ENCODE assay signal across 24 mouse cellular contexts in genomic region chr6:92526212-92526611, GRCm38 (mm10).
DNase-seq lines count a peak whose midpoint lies in the region; ATAC-seq and TF ChIP-seq lines count a peak whose summit lies in the region.
"Had no signal": no experiment of that assay in that cellular context is flagged by ENCODE, and none has a peak within 500 bp of the region (broad histone marks: within the 10 kb centered on the region; RNA-seq: fewer than 3 reads in every experiment).

No protein-coding gene starts in this region.

- intact Hi-C loops in left cerebral cortex, adult 2 months (cut with DNase I), result no loop called here

- DNase-seq in lung, embryonic 14.5 days, result peak; percentile 8
- no peak for DNase-seq in lung, postnatal 10 days
- no peak for DNase-seq in stomach, postnatal 0 days (ENCODE audit: low spot score)
- DNase-seq in left cerebral cortex, adult 2 months (ENCODE audit: extremely low spot score in 1 of 2, low spot score in 2 of 2), result no peak
- DNase-seq: adrenal gland, adult 2 months; adrenal gland, postnatal 10 days; adrenal gland, postnatal 25 days; cerebellum, adult 11 months; cerebellum, adult 18-20 months; cerebellum, adult 8-10 months; cerebellum, adult 9-11 months; cerebellum, postnatal 14 days; cerebellum, postnatal 36 days; embryo, embryonic 11 days had no signal

- no peaks in the 10 kb centered on the region for H3K27me3 ChIP-seq in kidney, embryonic 16.5 days (ENCODE audit: insufficient read depth, low read length)
- H3K27me3 ChIP-seq in kidney, embryonic 15.5 days, result no peaks in the 10 kb centered on the region
- H3K27me3 ChIP-seq in lung, embryonic 14.5 days (ENCODE audit: insufficient read depth, low read length), result no peaks in the 10 kb centered on the region
- H3K27me3 ChIP-seq in stomach, embryonic 15.5 days (replicated peaks), result no peaks in the 10 kb centered on the region
- H3K27me3 ChIP-seq in stomach, postnatal 0 days (ENCODE audit: control insufficient read depth, insufficient read depth, low read length), result no peaks in the 10 kb centered on the region
- no peaks in the 10 kb centered on the region for H3K27me3 ChIP-seq in embryonic facial prominence, embryonic 15.5 days
- H3K27me3 ChIP-seq: embryonic facial prominence, embryonic 12.5 days; forebrain, embryonic 12.5 days had no signal

- H3K9me3 ChIP-seq in kidney, embryonic 16.5 days (ENCODE audit: low read length), result no peaks in the 10 kb centered on the region
- H3K9me3 ChIP-seq in kidney, embryonic 15.5 days (replicated peaks), result no peaks in the 10 kb centered on the region
- no peaks in the 10 kb centered on the region for H3K9me3 ChIP-seq in lung, embryonic 14.5 days (ENCODE audit: low read depth, low read length)
- H3K9me3 ChIP-seq in stomach, embryonic 15.5 days, result no peaks in the 10 kb centered on the region
- H3K9me3 ChIP-seq in stomach, postnatal 0 days (ENCODE audit: control insufficient read depth, low read length), result no peaks in the 10 kb centered on the region
- no peaks in the 10 kb centered on the region for H3K9me3 ChIP-seq in embryonic facial prominence, embryonic 15.5 days (replicated peaks)
- H3K9me3 ChIP-seq: embryonic facial prominence, embryonic 12.5 days; forebrain, embryonic 10.5 days; forebrain, embryonic 12.5 days had no signal

- no peaks in the 10 kb centered on the region for H3K36me3 ChIP-seq in kidney, embryonic 16.5 days (ENCODE audit: insufficient read depth, low read length)
- no peaks in the 10 kb centered on the region for H3K36me3 ChIP-seq in kidney, embryonic 15.5 days
- H3K36me3 ChIP-seq in lung, embryonic 14.5 days (ENCODE audit: insufficient read depth), result no peaks in the 10 kb centered on the region
- no peaks in the 10 kb centered on the region for H3K36me3 ChIP-seq in stomach, embryonic 15.5 days
- no peaks in the 10 kb centered on the region for H3K36me3 ChIP-seq in stomach, postnatal 0 days (ENCODE audit: control insufficient read depth, insufficient read depth, low read length)
- no peaks in the 10 kb centered on the region for H3K36me3 ChIP-seq in embryonic facial prominence, embryonic 15.5 days
- H3K36me3 ChIP-seq: embryonic facial prominence, embryonic 12.5 days; forebrain, embryonic 10.5 days; forebrain, embryonic 12.5 days had no signal

- H3K4me3 ChIP-seq in kidney, embryonic 16.5 days (ENCODE audit: low read length), result no peak overlapping the region
- H3K4me3 ChIP-seq in kidney, embryonic 15.5 days (replicated peaks), result no peak overlapping the region
- H3K4me3 ChIP-seq in lung, embryonic 14.5 days (ENCODE audit: low read depth, low read length), result no peak overlapping the region
- no peak overlapping the region for H3K4me3 ChIP-seq in stomach, embryonic 15.5 days (replicated peaks)
- H3K4me3 ChIP-seq in stomach, postnatal 0 days (ENCODE audit: low read depth, low read length), result no peak overlapping the region
- H3K4me3 ChIP-seq in embryonic facial prominence, embryonic 15.5 days (replicated peaks), result no peak overlapping the region
- no peak overlapping the region for H3K4me3 ChIP-seq in left cerebral cortex, adult 2 months
- H3K4me3 ChIP-seq: embryonic facial prominence, embryonic 12.5 days; erythroblast, embryonic 14.5 days; forebrain, embryonic 10.5 days; forebrain, embryonic 12.5 days had no signal

- no peak for TF ChIP-seq CTCF in lung, embryonic 14.5 days (IDR thresholded peaks at IDR 0.05; ENCODE audit: low read depth)
- no peak for TF ChIP-seq CTCF in stomach, postnatal 0 days (IDR thresholded peaks at IDR 0.05; ENCODE audit: low read depth)
- no peak for TF ChIP-seq CTCF in left cerebral cortex, adult 2 months (IDR thresholded peaks at IDR 0.05)

- no peak for TF ChIP-seq EP300 in stomach, postnatal 0 days (optimal IDR thresholded peaks at IDR 0.05)

- H3K9ac ChIP-seq in kidney, embryonic 16.5 days (replicated peaks; ENCODE audit: low read length), result no peak overlapping the region
- H3K9ac ChIP-seq in kidney, embryonic 15.5 days, result no peak overlapping the region
- H3K9ac ChIP-seq in lung, embryonic 14.5 days, result no peak overlapping the region
- no peak overlapping the region for H3K9ac ChIP-seq in stomach, embryonic 15.5 days
- H3K9ac ChIP-seq in stomach, postnatal 0 days (ENCODE audit: low read length), result no peak overlapping the region
- no peak overlapping the region for H3K9ac ChIP-seq in embryonic facial prominence, embryonic 15.5 days
- H3K9ac ChIP-seq: embryonic facial prominence, embryonic 12.5 days; forebrain, embryonic 12.5 days had no signal

- no peak for ATAC-seq in kidney, embryonic 16.5 days (ENCODE audit: low FRiP score, low TSS enrichment)
- ATAC-seq in kidney, embryonic 15.5 days (replicated peaks; ENCODE audit: low FRiP score), result no peak; the same call in 1 of the 2 replicates
- no peak for ATAC-seq in lung, embryonic 14.5 days (ENCODE audit: insufficient read depth)
- ATAC-seq in stomach, embryonic 15.5 days (ENCODE audit: insufficient read depth, low FRiP score, low read depth), result no peak
- no peak for ATAC-seq in stomach, postnatal 0 days (ENCODE audit: low FRiP score, low TSS enrichment)
- ATAC-seq in embryonic facial prominence, embryonic 15.5 days (ENCODE audit: insufficient number of reproducible peaks, low FRiP score, low TSS enrichment, low read depth), result peak; percentile 39
- ATAC-seq: forebrain, embryonic 14.5 days; forebrain, embryonic 16.5 days had no signal

- H3K4me1 ChIP-seq in kidney, embryonic 16.5 days (ENCODE audit: insufficient read depth, low read length), result peaks cover 10% of the 10 kb centered on the region
- H3K4me1 ChIP-seq in kidney, embryonic 15.5 days, result peaks cover 17% of the 10 kb centered on the region
- peaks cover 6% of the 10 kb centered on the region for H3K4me1 ChIP-seq in lung, embryonic 14.5 days (ENCODE audit: insufficient read depth)
- H3K4me1 ChIP-seq in stomach, embryonic 15.5 days, result no peaks in the 10 kb centered on the region
- 0 out of 2 replicates have a peak, but pooled peaks cover 2% of the 10 kb centered on the region for H3K4me1 ChIP-seq in stomach, postnatal 0 days (replicated peaks; ENCODE audit: control insufficient read depth, insufficient read depth)
- peaks cover 11% of the 10 kb centered on the region for H3K4me1 ChIP-seq in embryonic facial prominence, embryonic 15.5 days
- H3K4me1 ChIP-seq: embryonic facial prominence, embryonic 12.5 days had no signal

- H3K4me2 ChIP-seq in kidney, embryonic 16.5 days (replicated peaks; ENCODE audit: low read depth, low read length), result no peak overlapping the region
- H3K4me2 ChIP-seq in kidney, embryonic 15.5 days, result no peak overlapping the region
- no peak overlapping the region for H3K4me2 ChIP-seq in lung, embryonic 14.5 days
- no peak overlapping the region for H3K4me2 ChIP-seq in stomach, embryonic 15.5 days
- H3K4me2 ChIP-seq in stomach, postnatal 0 days (replicated peaks; ENCODE audit: low read depth), result no peak overlapping the region
- H3K4me2 ChIP-seq in embryonic facial prominence, embryonic 15.5 days (replicated peaks), result no peak overlapping the region
- H3K4me2 ChIP-seq: embryonic facial prominence, embryonic 12.5 days; forebrain, embryonic 12.5 days had no signal

- H3K27ac ChIP-seq in kidney, embryonic 16.5 days (ENCODE audit: low read length), result 0 out of 2 replicates have a peak overlapping the region, but pooled peaks have one; percentile 38
- H3K27ac ChIP-seq in kidney, embryonic 15.5 days, result no peak overlapping the region
- H3K27ac ChIP-seq in lung, embryonic 14.5 days (ENCODE audit: low read depth), result no peak overlapping the region
- 0 out of 2 replicates have a peak overlapping the region, but pooled peaks have one; percentile 12 for H3K27ac ChIP-seq in stomach, embryonic 15.5 days
- H3K27ac ChIP-seq in stomach, postnatal 0 days (replicated peaks), result no peak overlapping the region
- H3K27ac ChIP-seq in embryonic facial prominence, embryonic 15.5 days (replicated peaks), result no peak overlapping the region
- no peak overlapping the region for H3K27ac ChIP-seq in left cerebral cortex, adult 2 months
- H3K27ac ChIP-seq: embryonic facial prominence, embryonic 12.5 days; forebrain, embryonic 10.5 days; forebrain, embryonic 12.5 days had no signal

- 20% methylated on average over 3 of the region's 3 CpGs for WGBS in kidney, embryonic 16.5 days
- 31% methylated on average over 3 of the region's 3 CpGs for WGBS in kidney, embryonic 15.5 days
- WGBS in lung, embryonic 14.5 days, result 47% methylated on average over 3 of the region's 3 CpGs
- WGBS in stomach, embryonic 15.5 days, result 43% methylated on average over 3 of the region's 3 CpGs
- 41% methylated on average over 3 of the region's 3 CpGs for WGBS in stomach, postnatal 0 days
- 30% methylated on average over 3 of the region's 3 CpGs for WGBS in embryonic facial prominence, embryonic 15.5 days

Comparison
In these comparisons a context has a peak if more than half of its experiments do, and no peak if none do; other contexts are left out.
1. H3K27ac ChIP-seq: peak in kidney, embryonic 16.5 days (single experiment) and stomach, embryonic 15.5 days (single experiment); none in kidney, embryonic 15.5 days (single experiment), lung, embryonic 14.5 days (single experiment), stomach, postnatal 0 days (single experiment), embryonic facial prominence, embryonic 15.5 days (single experiment) and left cerebral cortex, adult 2 months (single experiment).